ENCODE assay signal across 21 mouse cellular contexts in the genomic region with DNA sequence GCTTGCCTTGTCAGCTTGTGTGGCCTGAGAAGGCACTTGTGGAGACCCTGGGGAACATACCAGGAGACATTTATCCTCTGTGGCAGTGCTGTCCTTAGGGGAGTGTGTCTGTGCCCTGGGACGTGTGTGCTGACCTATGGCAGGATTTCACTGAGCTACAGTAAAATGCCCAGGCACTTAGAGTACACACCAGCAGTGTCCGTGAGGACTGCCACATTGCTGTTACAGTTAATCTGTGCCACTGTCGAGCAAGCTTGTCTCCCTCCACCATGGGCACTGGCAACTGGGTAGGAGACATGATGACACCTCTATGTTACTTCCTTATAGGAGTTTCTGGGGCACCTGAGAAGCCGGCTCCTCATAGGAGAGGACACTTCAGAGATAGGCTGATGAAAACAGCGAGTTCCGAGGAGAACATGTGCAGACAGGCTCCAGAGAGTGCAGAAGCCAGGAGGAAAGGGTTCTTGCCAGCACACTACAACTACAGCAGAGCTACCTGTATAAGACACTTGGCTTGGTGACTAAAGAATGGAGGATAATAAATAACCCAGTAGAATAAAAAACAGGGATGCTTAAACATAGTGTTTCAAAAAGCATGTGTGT.
"Had no signal": no experiment of that assay in that cellular context is flagged by ENCODE, and none has a peak within 500 bp of the region (broad histone marks: within the 10 kb centered on the region; RNA-seq: fewer than 3 reads in every experiment).

No protein-coding gene starts in this region.

- H3K9me3 ChIP-seq: limb, embryonic 12.5 days; limb, embryonic 15.5 days; midbrain, embryonic 12.5 days; stomach, embryonic 15.5 days had no signal

- ATAC-seq: intestine, postnatal 0 days; liver, postnatal 0 days; lung, postnatal 0 days had no signal

- H3K4me2 ChIP-seq: limb, embryonic 12.5 days; limb, embryonic 15.5 days; liver, embryonic 11.5 days; lung, embryonic 14.5 days; midbrain, embryonic 12.5 days; stomach, embryonic 15.5 days had no signal

- H3K4me3 ChIP-seq: left cerebral cortex, adult 2 months; limb, embryonic 12.5 days; limb, embryonic 15.5 days; midbrain, embryonic 12.5 days; stomach, embryonic 15.5 days had no signal

- H3K27me3 ChIP-seq: limb, embryonic 12.5 days; limb, embryonic 15.5 days; midbrain, embryonic 12.5 days; stomach, embryonic 15.5 days had no signal

- H3K27ac ChIP-seq: kidney, postnatal 0 days; limb, embryonic 12.5 days; limb, embryonic 15.5 days; liver, embryonic 14.5 days; macrophage; midbrain, embryonic 12.5 days; stomach, embryonic 15.5 days had no signal

- DNase-seq: kidney, adult 2 months; kidney, postnatal 25 days; left cerebral cortex, postnatal 4 days; liver, postnatal 0 days; lung, embryonic 14.5 days; right cerebral cortex, postnatal 14 days; spleen, adult 18-20 months; thymus, adult 2 months; thymus, postnatal 14 days; thymus, postnatal 4 days had no signal

- H3K9ac ChIP-seq: limb, embryonic 12.5 days; limb, embryonic 15.5 days; liver, embryonic 14.5 days; liver, postnatal 0 days; lung, embryonic 14.5 days; midbrain, embryonic 12.5 days; stomach, embryonic 15.5 days had no signal

- H3K36me3 ChIP-seq: limb, embryonic 12.5 days; limb, embryonic 15.5 days; midbrain, embryonic 12.5 days; stomach, embryonic 15.5 days had no signal

- H3K4me1 ChIP-seq: limb, embryonic 15.5 days; midbrain, embryonic 12.5 days; stomach, embryonic 15.5 days had no signal
